Mouse (Mus musculus) cerebellum, adult 9-11 months (tissue): ENCODE measurements around the gene Lrrc8c.

ENCODE experiments used
- DNase-seq: peaks from one replicate; pipeline ENCODE4 v3.0.0; 2022

Gene Lrrc8c

DNA sequence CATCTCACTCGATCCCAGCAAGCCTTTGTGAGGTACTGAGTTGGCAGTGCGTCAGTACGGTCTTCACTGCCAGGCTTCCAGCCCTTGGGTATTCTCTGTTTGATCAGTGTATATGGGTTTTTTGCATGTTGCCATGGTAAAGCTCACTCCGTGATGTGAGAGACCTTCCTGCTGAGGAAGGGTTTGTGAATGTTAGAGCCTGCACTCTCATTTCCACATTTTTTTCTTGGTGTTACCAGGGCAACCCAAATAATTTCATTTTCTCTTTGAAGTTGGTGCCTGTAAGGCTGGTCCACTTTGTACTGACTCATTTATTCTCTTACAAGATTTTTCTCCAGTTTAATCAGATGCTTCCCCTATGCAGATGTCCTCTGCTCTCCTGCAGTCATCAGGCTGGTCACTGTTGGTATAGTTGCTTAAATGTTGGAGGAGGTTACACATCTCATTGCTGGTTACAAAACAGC lies 38.6 kb downstream of the Lrrc8c start:
- no peak for DNase-seq

DNA sequence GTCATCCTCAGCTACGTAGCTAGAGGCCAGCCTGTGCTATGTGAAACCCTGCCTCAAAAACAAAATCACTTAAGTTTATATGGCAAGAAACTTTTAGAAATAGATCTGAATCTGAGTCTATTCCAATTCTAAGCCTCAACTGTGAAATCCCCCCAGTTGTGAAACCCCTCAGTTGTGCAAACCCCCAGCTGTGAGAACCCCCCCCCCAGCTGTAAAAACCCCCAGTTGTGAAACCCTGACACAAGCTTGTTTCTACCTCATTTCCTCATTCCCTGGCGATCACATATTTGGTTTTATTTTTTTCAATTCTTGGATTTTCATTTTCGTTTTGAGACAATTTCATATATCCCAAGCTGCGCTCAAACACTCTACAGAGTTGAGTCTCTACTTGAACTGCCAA lies 39.3 kb downstream of the Lrrc8c start:
- no peak for DNase-seq

DNA sequence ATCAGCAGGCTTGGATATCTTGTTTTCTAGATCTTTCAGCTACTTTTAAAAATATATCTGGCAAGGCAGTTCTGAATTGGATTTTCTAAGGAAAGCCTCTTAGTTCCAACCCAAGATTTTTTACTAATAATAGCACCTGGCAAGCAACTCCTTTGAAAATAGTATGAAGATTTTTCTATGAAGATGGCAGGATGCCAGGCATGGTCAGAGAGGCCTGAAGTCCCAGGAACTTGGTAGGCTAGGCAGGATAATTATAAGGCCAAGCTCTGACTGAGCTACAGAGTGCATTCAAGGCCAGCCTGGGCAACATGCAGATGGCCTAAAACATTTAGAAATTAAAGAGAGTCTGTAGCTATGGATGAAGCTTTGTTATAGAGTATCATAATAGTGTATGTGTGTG lies 42.7 kb downstream of the Lrrc8c start:
- no peak for DNase-seq

DNA sequence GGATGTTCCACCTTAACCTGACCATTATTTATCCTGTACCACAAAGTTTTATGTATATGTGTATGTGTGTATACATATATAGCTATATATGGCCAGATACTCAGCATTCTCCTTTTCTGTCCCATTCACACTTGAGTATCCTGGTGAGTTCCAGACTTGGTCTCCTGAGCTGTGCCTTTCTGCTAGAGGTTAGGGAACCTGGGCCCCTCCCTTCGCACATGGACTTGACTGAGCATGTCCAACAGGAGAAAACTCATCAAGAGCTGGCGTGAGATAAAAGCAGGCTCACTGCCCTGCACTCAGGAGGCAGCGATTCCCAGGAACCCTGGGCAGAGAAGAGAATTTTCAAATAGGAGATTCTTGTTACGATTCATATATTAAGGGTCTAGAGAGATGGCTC lies 45.6 kb downstream of the Lrrc8c start:
- no peak for DNase-seq

DNA sequence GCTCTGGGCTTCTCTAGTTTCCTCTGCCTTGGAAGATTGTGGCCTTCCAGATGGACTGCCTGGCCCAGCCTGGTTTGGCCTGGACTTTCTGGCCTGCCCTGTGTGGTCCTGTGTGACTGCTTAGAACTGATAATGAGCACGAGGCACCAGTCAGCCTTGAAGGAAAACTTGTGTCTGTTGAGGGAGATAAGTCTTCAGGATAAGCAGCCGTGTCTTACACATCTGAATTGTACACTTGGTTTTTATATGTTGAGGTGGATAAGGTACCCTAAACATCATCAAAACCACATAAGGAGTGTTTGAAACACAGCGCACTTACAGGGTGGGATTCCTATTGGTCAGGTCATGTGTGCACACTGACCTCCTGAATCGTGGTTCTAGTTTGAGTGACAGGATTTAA lies 46.6 kb downstream of the Lrrc8c start:
- no peak for DNase-seq

DNA sequence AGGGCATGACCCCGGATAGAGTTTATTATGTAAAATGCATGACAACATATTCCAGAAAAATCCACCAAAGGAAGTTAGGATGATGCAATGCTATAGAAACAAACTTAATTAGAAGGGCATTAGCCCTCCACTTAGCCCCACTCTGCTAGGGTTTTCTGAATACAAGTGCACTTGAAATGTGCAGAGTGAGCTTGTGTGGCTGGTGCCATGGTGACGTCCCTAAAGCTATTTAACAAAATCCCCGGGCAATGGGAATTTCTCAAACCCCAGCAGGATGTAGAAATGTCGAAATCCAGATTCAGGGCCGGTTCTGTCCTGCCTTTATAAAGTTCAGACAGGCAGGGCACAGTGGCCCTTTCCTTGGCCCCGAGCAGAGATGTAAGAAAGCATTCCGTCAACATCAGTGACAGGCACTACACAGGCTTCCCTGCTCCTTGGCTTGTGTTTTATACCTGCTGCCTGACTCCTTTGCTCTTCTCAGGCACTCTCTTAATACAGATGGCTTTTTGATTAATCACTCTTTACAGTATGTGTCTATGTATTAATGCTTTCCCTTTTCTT lies 47.7 kb downstream of the Lrrc8c start:
- no peak for DNase-seq

DNA sequence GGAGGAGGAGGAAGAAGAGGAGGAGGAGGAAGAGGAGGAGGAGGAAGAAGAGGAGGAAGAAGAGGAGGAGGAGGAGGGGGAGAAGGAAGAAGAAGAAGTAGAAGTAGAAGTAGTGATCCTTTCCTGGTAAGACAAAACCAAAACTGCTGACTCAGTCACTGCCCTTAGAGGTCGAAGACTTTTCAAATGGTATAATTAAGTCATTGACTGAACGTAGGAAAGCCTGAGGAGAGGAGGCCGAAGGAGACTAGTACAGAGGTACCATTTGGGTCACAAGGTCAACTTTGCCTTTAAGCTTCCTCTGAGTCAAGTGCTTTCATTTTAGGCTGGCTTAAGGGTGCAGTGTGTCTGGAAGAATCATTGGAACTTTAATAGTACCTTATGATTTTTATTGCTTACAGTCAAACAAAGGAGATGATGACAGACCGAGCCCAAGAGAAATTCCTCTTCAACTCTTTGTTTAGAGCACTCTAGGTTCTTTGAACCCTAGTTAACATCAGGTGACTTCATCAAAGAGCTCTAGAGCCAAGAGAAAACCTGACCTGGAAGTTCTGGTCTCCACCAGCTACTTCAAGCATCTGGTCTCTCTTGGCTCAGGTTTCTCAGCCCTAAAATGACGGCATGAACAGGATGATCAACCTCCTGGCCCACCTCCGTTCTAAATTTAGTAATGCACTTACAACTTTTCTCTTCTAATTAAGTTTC lies 49.0 kb downstream of the Lrrc8c start:
- no peak for DNase-seq

DNA sequence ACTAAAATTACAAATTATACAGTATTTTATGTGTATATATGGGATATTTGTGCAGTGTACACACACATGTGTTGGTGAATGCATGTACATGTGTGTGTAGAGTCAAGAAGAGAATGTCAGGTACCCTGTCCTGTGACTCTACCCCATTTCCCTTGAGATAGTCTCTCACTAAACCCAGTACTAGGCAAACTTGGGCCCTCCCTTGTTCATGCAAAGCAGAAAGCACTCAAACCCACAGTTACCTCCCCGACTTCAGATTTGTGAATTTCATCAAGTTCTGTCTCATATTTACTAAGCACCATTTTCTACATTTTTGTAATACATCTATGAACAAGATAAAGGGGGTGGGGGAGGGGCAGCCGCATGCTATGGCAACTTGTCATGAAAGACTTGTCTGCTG lies 50.0 kb downstream of the Lrrc8c start:
- DNase-seq, result no peak

DNA sequence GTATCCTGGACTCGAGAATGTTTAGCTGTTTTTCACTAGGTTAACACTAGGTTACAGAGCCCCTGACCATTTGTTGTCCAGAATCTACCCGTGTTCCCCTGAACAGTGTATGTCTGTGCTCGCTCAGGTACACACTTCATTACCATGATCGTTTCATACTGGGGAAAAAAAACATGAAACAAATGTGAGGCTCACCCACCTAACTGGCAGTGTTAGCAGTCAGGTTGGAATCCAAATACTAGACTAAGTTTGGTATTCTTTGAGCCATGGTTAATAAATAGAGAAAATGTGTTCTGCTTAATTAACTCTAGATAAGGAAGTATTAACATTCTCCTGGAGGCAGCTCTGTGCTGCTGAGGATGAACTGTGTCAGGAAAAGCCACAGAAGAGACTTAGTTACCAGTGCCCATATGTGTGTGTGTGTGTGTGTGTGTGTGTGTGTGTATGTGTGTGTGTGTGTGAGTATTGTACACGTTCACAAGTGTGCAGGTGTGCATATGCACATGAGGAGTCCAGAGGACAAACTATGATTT lies 53.0 kb downstream of the Lrrc8c start:
- no peak for DNase-seq

DNA sequence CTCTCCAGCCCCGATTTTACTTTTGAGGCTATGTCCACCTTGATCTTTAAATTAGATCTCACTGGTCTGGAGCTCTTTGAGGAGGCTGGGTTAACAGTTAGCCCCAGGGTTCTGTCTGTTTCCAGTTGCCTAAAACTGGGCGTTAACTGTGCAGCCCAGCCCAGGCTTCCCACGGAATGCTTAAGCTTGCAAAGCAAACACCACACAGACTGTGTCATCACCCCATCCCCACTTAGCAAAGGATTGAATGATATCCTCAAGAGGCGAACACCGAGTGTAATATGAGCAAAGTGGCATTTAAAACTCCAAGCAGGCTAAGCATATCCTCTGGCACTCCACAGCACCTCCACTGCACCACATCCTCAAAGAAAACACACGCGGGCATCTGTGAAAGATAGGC lies 53.7 kb downstream of the Lrrc8c start:
- no peak for DNase-seq

DNA sequence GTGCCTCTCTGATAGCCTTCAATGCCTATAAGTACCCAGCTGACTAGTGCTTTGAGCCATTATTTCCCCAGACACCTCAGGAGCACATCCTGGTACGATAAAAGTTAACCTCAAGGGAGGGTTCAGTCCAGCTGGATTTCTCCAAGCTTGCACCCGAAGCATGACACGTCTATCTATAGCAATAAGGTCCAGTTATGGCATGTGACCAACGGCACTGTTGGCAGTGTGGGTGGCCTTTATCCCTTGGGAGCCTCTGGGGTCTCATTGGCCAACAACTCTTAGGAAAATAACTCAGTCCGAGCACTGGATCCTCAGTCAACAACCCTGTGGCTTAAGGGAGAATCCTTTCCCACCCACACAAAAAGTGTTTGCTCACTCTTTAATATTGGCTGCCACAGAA lies 55.6 kb downstream of the Lrrc8c start:
- no peak for DNase-seq

DNA sequence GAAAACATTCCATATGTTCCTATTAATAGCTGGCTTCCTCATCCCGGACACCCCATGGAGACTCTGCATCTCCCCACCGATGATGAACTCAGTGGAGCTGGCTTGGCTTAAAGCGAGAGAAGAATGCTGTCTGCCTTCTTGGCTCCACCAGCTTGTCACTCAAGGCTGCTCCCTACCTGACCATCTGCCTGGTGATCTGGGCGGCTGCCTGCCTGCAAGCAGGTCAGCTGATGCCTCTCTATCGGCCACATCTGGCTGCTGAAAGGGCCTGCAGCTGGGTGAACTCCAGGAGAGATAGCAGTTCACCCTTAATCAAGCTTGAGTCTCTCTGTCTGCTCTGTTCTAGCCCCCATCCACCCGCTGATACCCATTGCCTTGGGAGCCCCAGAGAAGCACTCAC lies 56.7 kb downstream of the Lrrc8c start:
- DNase-seq, result peak; percentile 15

DNA sequence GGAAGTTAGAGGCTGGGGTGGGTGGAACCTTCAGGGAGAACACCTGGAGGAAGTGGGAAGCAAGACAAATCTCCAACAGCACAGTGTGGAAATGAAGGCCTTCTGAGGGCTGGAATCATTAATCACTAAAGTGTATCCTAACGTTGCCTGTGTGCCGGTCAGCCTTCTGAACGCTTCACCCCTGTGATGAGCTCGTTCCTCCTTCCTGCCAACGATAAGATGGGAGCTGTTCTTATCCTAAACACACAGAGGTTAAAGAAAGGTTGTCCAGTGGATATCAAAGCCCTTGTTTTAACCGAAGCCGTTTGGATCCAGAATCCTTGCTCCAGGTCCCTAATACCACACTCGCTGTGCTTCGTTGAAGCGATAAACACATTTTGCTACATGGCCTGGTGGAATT lies 61.7 kb downstream of the Lrrc8c start:
- no peak for DNase-seq

DNA sequence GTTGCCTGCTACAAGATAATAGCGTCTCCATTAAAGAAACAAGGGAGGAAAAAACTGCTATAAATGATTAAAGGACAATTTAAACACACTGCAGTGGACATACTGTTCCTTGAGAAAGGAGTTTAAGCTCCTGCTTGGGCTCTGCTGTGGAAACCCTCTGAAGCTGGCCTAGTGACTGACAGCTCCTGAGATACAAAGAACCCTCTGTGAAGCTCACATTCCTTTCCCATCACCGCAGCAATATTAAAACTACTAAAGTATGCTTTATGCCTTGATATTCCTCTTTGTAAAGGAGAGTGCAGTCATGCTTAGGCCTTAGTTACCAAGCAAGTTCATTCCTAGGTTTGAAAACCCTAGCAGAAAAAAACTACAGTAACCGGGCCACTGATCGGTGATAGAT lies 66.7 kb downstream of the Lrrc8c start:
- no peak for DNase-seq

DNA sequence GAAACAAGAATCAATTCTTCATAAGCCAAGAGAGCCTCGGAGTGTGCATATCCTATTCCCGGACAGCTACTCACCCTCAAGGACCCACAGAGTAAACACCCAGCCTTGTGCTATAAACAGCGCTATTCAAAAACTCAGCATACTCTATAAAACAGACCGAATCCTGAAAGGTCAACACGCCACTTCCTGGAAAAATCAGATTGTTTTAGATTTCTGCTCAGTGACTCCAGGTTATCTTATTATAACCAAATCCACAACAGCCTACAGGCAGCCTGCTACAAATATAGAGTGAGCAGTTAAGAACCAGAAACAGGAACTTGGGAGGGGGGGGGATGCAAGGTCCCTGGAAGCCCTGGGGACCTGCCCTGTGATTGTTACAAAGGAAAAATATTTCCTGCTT lies 67.5 kb downstream of the Lrrc8c start:
- DNase-seq, result no peak

DNA sequence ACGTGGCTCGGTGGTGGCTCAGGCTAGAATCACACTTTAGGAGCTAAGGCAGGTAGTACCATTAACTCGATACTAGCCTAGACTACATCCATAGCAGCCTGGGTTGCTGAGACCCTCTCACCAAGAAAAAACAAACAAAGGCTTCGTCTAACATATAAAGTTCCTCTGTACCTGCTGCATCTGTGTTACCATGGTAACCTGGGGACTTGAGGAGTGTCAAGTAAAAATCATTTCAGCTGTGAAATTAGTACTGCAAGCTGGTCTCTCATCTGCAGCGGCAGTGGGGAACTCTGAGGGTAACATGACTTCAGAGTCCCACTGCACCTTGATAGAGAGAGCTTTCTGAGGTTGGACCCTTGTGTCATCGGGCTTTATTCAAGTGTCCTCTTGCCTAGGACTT lies 68.3 kb downstream of the Lrrc8c start:
- DNase-seq, result no peak

DNA sequence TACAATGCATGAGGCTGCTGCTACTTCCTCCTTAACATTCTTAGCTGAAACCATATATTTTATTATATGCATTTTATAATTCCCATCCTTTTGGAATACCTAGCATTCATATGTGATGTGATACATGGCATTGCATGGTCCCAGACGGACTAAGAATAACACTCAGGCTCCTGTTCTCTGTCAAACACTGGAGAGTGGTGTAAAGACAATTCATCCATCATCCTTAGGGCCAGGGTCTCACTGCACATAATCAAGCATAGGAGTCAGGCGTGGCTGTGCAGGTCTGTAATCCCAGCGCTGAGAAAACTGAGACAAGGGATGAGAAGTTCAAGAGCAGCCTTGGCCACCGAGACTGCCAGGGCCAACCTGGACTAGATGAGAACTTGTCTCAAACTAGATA lies 69.5 kb downstream of the Lrrc8c start:
- no peak for DNase-seq

DNA sequence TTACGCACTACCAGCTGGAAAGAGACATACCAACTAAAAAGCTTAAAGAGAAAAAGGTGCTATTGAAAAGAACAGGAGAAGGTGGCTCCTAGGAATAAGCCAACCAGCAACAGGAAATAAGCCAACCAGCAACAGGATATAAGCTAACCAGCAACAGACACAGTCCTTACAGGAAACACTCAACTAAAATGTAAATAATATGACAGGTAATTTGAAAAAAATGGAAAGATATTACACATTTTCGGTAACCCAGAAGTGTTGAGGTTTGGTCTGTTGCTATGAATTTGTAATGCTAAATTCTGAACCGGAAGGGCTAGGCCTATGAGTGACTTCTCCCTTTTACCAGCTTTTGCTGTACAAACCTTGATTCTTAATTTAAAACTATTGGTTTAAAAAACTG lies 69.9 kb downstream of the Lrrc8c start:
- DNase-seq, result no peak

DNA sequence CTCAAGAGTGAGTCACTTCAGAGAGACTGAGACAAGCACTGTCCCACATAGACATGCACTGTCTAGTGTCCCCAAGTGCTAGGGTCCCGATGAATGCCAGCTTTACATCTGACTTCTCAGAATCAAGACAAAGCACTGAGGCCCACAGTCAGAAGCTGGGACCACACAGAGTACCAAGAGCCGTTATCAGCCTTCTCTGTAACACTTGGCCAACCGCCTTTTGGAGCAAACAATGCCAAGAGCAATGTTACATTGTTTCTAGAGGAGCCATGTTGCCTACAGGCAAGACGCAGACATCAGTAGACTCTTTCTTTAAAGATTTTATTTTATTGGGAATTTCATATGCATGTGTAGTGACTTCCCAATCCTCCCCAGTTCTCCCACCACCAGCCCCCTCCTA lies 73.2 kb downstream of the Lrrc8c start:
- DNase-seq, result no peak

DNA sequence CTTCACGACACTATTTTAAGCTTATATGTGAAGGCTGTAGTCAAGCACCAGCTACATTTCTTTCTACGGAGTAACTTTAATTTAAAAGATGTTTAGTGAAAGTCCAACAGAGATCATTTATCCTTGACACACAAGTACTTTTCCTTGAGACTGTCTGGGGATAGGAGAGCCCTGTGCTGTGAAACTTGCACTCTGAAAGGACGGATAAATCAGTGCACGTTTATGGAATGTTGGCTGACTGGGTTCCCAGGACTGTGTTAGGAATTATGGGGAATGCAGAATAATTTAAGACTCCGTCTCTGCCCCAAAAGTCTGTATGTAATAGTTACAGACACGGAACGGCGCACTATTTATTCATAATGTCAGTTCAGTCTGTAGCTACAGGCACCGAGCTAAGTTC lies 74.4 kb downstream of the Lrrc8c start:
- no peak for DNase-seq

DNA sequence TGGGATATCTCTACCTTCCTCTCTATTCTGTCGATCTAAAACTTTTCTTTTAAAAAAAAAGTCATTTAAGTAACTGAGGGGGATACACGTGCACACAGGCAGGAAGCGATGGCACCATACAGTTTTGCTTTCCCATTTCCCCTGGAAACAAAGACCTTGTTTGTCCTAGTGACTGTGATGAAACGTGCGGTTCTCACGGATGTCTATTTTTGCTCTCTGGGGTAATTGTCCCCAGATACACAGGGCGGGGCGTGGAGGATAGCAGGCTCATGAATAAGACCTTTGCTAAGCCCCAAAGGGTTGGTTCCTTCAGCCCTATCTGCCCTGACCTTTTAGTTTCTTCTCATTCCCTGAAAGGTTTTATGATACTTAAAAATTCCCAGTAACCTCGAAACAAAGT lies 79.7 kb downstream of the Lrrc8c start:
- no peak for DNase-seq

DNA sequence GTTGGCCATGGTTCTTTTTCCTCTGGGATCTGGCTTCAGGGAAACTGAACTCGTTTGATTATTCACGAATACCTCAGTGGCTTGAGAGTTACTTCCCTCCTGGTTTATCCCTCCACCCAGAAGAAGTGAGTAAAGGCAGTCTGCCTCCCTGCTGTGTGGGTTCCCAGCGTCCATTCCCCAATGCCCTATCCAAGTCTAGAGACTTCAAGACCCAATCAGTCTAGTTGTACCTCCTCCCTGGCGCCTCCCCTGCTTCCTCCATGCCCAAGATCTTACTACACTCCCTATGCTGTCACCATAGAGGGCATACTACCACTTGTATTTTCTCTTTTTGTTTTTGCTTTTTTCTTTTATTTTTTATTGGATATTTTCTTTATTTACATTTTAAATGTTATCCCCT lies 80.1 kb downstream of the Lrrc8c start:
- DNase-seq, result no peak

DNA sequence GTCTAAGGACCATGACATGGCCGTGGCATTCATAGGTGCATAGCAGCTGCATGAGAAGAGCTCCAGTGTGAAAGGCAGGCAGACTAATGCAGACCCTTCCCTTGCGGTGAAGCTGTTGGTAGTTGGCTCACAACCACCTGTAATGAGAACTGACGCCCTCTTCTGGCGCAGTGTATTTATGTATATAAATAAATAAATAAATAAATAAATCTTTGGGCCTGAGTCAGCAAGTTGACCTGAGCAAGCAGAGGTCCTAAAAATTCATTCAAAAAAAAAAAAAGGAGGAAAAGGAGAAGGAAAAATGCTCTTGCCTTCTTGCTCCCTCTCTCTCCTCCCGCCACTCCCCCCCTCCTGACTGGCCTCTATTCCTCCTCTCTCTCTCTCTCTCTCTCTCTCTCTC lies 81.8 kb downstream of the Lrrc8c start:
- no peak for DNase-seq

DNA sequence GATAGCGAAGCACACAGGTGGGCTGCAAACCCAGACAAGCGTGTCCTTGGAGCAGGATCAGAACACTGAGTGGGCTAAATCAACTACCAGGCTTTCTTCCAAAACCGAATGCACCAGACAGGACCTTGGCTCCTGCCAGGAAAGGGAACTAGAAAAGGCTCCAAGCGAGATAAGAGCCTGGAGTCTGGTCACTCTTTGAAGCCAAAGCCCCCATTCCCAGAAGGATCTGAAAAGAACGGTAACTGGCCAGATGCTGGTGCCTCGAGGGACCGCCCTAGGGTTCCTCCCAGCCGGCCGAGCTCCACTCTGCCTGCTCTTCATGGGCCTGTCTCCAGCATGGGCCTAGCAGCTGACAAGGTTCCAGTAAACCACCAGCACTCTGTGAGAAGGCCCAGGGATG lies 83.4 kb downstream of the Lrrc8c start:
- DNase-seq, result no peak

DNA sequence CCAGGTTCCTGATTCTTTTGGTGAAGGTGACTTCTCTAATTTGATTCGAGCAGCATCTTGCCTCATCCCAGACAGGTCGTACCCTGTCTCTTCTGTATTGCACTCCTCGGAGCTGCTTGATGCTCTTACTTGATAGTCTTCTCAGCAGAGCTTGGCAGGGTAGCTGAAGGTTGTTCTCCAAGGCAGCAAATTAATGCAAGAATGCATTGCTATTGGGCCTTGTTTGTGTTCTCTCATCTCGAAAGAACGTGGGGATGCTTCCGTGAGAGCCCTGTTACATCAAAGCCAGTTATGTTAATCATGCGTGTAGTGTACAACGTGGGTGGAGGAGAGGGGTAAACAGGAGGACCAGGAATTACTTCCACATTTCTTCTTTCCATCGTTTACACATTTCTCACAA lies 86.5 kb downstream of the Lrrc8c start:
- DNase-seq, result no peak
